Mouse (Mus musculus) CD8-positive naive resting alpha-beta T cell, adult 2 months (primary cell): ENCODE measurements around the gene Phactr2.

Experiments
- DNase-seq, 2 experiments: peaks; one replicate each; pipeline ENCODE4 v3.0.0; 2022; ENCODE audit warnings: low read depth in 2 of 2, low spot score in 2 of 2

The Phactr2 gene

GRCm38 (mm10) chr10:13175866-13176265, 298.3 kb downstream of the Phactr2 start:
- DNase-seq, result no peak

DNA sequence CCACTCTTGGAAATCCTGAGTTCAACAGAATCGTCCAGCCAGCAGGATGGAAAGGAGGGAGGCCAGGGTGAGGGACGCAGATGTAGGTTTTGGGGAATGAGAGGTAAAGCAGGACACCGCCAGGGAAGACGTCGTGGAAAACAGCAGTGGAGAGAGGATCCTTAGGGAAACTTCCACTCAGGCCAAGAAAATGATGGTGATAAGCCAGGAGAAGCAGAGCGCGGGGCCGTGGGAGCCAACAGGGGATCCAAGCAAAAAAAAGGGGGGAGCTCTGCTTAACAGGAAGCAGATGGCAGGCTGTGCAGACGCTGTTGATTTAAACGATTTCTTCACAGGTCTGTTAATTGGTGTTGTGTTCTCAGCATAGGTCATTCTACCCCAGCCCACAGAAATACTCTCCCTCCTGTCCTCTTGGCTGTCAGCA, 301.4 kb downstream of the Phactr2 start:
- DNase-seq, result no peak

DNA sequence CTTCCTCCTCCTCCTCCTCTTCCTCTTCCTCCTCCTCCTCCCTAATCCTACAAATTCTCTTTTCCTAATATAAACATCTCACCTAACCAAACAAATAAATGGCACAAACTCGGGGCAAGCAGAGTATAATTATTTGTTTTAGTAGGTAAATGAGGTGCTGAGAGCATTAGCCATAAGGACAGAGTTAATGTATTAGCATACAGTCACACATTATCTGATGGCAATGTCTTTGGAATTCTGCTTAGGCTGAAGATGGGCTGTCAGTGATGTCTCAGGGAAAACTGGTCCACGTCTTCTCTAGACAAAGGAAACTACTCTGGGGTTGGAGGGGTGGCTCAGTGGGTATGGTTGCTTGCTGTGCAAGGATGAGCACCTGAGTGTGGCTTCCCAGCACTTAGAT, 302.8 kb downstream of the Phactr2 start:
- DNase-seq, result no peak

DNA sequence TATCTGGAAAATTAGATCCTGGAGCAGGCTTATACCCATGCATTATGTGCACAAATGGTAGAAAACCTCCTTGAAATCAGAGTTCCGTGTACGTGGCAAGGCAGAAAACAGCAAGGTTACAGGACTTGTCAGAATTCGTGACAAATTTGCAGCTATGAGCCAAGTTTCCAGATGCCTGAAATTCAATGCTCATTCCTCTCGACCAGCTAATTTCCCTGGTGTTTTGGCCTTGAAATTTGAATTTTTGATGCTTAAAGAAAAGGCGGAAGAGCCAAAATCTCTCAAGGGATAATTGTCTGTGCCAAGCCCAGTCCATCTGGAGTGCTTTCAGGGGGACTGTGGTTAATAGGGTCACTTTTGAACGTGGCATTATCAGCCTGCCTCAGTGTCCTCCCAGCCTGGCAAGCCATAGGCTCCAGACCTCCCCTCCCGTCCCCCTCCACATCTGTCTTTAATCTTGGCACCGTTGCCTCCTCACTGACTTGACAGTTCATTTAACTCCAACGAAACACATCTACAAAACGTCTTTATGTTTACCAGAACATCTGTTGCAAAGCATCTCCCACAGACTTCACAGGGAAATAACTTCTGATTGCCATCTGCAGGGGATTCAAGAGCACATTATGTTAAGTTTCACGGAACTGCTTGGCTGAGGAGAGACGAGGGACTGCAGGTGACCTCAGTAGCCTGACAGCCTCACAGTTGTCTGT, 303.3 kb downstream of the Phactr2 start:
- DNase-seq, result no peak

GRCm38 (mm10) chr10:13168461-13168860, 305.8 kb downstream of the Phactr2 start:
- DNase-seq, result no peak

- DNase-seq, result no peak
These were observed 312.2 kb downstream of the Phactr2 start for GRCm38 (mm10) chr10:13162031-13162430.

GRCm38 (mm10) chr10:13160913-13161312, 313.3 kb downstream of the Phactr2 start:
- DNase-seq, result no peak
